Mouse (Mus musculus) lung, adult 2 months (tissue): ENCODE results near the gene Atp1b2.

Experiments
- CTCF ChIP-seq: fragments of 200-500 bp; IDR thresholded peaks from 2 replicates; pipeline ENCODE4 v1.5.1; 2011; ENCODE audit warnings: mild to moderate bottlenecking, low read length, control low read depth; ENCODE audit not compliant: insufficient read depth
- POLR2A ChIP-seq: fragments of 200-500 bp; IDR thresholded peaks from 2 replicates; pipeline ENCODE4 v1.6.1; 2011; ENCODE audit warnings: low read depth, mild to moderate bottlenecking, control low read depth, low read length, borderline replicate concordance; ENCODE audit errors: extremely low read depth

DNA sequence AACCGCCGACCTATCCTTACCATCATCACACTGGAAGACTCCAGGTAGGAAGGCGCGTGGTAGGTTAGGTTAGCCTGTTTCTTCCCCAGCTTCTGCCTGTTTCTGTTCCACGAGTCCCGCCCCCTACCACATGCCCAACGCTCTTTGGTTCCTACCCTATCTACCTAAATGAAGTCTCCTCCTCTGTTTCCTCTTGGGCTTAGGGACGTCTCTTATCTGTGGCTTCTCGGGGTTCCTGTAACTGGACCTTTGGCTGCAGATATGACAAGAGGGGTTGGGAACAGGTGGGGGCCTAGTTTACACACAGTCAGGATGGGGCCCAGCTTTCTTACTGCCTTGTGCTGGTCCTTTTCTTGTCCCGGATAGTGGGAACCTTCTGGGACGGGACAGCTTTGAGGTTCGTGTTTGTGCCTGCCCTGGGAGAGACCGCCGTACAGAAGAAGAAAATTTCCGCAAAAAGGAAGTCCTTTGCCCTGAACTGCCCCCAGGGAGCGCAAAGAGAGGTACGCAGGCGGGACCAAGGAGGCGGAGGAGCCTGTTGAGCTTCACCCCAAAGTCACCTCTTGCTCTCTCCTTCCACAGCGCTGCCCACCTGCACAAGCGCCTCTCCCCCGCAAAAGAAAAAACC, 16.4 kb downstream of the Atp1b2 start:
- TF ChIP-seq POLR2A (no peak), CTCF (no peak)
